Mouse (Mus musculus) granulocyte monocyte progenitor cell, adult 5-6 weeks (primary cell): ENCODE results near the gene Epn1. TPM values are rescaled to one million over a fixed set of nuclear protein-coding genes. Genes with fewer than 3 reads are reported as not detected.
"Not testable (repeated sequence)": the region's sequence is repeated elsewhere in the genome, so short reads cannot be mapped to it uniquely, and the experiment has no call there.

ENCODE experiments used
- ATAC-seq: replicated peaks from 2 replicates; pipeline ENCODE4 v1.8.0; 2016; ENCODE audit warnings: mild to moderate bottlenecking, moderate TSS enrichment, inconsistent platforms; ENCODE audit not compliant: poor library complexity, severe bottlenecking
- total RNA-seq, 2 experiments: library from RNA; stranded (forward) in 1 of 2; stranded (reverse) in 1 of 2; fragments of 200-712, 200-1000 nt in 1 of 2; fragments of >200 nt in 1 of 2; fragmentation: Nextera tagmentation in 1 of 2; gene quantifications; 2 replicates each; pipeline ENCODE4 v1.2.3; 2014 to 2017

Gene Epn1
- total RNA-seq, 2 experiments from 2014 or later, result 57.4 to 62.6 TPM

DNA sequence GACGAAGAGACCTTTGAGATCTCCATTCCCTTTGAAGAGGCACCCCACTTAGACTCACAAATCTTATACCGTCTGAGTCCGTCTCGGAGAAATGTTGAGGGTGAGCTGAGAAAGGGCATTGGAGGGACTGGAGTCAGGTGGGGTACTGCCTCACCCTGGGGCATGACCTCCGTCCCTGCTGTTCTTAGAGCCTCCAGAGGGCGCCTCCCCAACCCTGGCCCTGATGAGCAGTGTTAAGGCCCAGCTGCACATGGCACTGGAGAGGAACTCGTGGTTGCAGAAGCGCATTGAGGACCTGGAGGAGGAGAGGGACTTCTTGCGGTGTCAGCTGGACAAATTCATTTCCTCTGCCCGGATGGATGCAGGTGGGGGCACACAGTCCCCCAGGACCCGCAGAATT lies 22.2 kb upstream of the Epn1 start:
- ATAC-seq, result peak; percentile 17

DNA sequence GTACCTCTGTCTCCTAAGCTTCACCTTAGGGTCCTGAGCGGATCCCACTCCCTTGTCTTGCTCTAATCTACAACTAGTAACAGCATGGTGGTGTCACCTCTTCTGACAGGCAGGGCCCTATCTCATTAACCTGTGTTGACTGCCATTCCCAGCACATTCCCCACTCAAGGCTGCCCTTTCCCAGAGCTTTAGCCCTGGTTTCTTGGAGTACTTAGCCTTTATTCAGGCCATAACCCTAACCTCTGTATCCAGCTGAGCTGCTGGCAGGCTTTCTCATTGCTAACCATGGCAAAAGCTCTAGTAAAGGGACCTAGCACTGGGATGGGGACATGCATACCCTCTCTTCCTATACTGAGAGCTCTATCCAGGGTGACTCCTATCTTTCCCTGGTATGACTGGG lies 21.4 kb upstream of the Epn1 start:
- ATAC-seq, result no peak

DNA sequence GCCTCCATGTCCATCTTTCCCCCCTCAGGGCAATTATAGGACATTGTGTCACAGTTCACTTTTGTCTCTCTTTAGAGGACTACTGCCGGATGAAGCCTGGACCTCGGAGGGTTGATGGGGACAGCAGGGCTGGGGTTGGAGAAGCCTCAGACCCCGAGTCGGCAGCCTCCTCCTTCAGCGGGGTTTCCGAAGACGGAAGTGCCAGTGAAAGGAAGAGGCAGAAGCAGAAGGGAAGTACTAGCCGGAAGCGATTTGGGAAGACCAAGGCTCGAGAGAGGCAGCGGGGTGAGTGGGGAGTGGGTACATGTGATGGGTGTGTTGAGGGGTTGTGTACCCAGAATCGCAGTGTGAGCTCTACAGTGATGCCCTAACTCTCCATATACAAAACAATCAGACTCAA lies 20.6 kb upstream of the Epn1 start:
- ATAC-seq, result no peak

DNA sequence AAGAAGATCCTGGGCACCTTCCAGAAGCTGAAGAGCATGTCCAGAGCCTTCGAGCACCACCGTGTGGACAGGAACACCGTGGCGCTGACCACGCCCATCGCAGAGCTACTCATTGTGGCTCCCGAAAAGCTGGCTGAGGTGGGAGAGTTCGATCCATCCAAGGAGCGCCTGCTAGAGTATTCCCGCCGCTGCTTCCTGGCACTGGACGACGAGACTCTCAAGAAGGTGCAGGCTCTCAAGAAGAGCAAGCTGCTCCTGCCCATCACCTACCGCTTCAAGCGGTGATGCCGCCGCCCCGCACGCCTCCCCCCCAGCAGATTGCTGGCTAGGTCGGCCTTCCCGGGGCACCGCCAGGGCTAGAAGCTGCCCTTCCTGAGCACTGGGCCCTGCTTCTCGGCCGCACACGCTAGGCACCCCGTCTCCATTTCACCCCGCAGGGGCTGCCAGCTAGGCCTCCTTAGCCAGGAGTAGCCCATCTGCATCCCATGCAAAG lies 19.8 kb upstream of the Epn1 start:
- ATAC-seq, result peak; percentile 28

DNA sequence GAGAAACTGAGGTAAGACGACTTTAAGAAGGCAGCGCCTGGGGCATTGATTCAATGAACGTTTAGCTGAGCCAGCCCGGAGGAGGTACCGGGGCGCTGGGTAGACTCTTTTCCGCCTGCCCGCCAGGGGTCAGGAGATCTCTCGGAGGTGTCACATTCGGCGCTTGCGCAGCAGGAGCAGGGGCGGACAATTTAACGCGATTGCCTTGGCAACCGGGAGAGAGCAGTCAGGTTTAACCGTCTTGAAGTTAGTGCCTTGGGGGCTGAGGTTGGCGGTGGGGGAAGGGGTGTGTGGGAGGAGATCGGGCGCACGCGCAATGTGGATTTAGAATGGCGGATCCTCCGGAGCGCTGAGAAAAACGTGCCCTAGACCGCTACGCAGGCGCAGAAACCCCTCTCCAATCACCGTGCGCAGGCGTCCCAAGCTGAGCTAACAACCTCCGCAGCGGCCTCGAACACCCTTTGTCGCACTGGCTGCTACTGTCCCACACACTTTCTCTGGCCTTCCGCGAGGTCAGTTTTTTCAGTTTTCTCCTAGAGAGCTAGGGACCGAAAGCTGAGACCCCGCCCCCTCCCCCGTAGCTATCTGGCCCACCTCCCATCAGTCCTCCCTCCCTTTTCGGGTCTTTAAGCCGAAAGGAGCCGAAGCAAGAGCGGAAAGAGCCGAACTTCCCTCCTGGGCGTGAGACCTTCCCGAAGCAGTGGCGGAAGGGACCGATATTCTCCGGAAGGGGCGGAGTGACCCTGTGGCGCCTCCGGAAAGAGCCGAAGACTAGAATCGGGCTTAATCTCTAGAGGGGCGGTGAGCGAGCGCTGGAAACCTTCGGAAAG lies 18.9 kb upstream of the Epn1 start:
- peak; percentile 59 for ATAC-seq

DNA sequence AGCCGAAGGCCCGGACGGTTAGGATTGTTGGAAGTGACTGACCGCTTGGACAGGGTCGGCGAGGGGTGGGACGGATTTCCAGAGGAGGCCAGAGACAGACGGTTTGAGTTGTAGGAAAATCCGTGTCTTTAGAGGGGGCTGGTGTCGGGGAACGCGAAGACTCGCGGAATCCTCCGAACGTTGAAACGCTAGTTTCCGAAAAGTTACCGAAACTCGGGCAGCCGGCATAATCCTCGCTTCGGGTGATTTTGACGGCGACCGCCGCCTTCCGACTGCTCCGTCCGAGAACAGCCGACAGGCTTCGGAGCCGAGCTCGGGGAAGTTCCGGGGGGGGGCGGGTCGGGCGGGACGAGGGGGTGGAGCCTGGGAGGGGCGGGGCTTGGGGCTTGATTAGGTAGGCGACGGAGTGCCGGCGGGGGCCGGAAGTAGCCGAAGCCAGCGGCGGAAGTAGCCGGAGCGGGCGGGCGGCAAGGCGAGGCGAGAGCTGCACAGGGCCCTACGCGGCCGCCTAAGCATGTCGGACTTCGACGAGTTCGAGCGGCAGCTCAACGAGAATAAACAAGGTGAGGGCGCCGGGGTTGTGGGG lies 18.2 kb upstream of the Epn1 start, which contains the start of gene U2af2:
Gene U2af2, plus strand, starts transcription at position 370 of the 586 bp plus-strand sequence.
- ATAC-seq, result peak; percentile 38

DNA sequence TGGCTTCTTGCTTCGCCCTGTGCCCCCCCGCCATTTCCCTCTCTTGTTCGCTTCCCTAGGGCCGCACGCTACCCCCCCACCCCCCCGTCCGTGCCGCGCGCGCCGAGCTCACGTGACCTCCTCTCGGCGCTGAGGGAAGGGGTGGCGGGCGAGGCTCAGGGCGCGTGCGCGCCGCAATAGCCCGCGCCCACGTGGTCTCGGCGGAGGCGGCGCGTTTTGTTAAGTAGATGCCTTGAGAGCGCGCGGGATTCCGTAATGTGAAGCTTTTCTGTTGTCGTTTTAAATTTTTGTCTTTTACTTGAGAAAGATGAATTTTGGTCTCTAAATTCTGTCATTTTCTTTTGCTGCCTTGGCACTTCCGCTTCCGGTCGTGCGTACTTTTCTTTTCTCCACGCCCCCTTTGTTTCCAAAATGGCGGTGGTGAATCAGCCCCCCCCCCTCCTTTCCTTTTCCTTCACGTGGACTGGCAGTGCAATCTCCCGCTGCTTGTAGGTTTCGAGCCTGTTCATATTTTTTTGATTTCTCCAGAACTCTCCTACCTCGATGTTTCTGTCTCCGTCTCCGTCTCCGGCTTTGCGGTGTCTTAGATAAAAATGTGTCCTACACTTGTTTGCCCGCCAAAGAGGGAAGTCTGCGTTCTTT lies 17.6 kb upstream of the Epn1 start:
- ATAC-seq, result peak; percentile 15; the same call in 1 of the 2 replicates

DNA sequence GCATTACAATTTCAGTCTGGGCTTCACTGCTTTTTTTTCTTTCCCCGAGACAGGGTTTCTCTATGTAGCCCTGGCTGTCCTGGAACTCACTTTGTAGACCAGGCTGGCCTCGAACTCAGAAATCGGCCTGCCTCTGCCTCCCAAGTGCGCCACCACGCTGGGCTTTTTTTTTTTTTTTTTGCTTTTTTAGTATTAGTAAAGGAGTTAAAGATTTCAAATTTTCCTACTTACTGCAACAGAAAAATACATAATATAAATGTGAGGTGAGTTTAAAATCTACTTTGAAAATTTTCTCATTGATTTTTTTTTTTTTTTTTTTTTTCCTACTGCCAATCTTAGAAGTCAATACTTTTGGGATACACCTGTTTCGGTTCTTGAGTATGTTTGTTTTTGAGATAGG lies 15.1 kb upstream of the Epn1 start:
- no peak for ATAC-seq

DNA sequence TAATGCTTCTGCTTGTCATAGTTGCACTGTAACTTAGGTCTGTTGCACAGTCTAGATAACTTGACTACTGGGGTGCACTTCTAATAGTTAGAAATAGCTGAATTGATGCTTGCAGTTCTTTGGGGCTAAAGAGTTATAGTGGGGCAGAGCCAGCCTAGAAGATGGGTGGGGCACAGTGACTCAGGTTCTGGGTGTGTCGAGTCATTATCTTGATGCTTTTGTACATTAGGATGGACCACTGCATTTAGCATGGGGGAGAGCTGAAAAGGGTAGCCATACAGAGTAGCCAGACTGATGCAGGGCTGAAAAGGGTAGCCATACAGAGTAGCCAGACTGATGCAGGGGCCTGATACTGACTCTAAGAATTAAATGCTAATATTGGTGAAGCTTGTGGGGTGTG lies 6.4 kb upstream of the Epn1 start:
- ATAC-seq, result no peak

DNA sequence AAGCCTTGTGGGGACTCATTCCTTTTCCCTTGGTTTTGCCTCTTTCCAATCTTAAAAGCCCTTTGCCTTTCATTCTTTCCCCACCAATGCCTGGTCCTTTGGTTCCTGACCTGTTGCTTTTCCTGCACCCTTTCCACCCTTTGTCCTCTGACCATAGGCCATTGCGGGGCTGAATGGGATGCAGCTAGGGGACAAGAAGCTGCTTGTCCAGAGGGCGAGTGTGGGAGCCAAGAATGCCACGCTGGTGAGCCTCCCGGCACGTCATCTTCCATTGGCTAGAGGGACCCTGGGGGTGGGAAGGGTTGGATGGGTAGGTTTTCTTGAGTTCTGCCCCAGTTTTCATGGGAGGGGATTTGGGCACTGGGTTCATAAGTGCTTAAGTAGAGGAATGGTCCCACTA lies 5.1 kb upstream of the Epn1 start:
- no peak for ATAC-seq

DNA sequence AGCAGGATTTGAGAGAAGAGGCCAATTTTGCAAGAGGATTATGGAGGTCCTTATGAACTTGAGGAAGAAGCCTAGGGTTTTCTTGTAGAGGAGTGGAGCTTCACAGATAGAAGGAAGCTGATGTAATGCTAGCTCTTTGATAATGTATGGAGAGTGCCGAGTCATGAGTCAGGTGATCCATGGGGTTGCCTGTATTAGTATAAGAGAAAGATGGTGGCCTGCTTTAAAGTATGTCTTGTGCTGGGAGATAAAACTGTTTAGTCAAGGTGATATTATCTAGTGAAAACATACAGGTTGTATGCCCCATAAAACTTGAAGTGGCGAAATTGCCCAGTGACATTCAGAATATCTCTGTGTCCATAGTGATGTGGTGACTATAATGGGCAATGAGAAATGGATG lies 3.1 kb upstream of the Epn1 start:
- no peak for ATAC-seq

DNA sequence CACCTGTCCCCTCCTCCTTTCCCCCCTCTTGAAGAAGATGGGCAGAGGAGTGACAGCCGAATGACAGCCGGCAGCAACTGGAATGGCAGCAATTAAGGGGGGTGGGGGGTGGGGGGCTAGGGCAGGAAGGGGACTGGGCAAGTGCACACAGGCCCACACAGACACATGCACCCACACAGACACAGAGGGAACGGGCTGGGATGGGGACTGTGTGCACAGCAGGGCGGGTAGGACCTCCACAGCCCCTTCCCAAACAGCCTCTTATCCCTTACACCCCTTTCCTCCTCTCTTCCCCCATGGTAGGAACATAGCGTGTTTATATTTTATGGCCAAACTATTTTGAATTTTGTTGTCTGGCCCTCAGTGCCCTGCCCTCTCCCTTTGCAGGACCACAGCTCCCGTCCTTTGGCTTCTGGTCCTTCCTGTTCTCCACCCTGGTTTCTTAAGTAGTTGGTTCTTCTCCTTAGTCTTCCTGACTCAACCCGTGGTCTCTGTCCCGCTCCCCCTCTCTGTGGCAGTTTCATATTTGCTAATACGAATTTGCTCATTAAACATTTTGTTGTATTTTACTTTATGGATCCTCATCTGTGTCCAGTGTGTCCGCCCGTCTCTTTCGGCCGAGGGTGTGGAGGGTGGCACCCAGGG lies 548 bp upstream of the Epn1 start:
- ATAC-seq, result not testable (repeated sequence)

DNA sequence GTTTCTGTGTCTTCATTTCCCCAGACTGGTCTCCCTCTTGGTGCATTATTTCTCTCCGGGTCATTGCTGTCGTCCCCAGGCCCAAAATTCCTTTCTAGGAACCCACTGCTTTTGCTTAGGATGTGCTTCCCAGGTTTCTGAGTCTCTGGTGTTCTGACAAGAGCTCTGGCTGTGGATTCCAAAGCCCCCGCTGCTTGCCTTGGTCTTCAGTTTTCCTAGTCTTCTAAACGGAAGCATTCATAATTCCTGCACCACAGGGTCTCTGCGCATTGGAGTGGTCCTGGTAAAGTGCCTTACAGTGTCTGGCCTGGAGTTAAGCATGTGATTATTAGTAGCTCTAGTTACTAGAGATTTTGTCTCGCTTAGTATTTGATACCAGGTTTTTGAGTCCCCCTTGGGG lies 780 bp downstream of the Epn1 start:
- no peak for ATAC-seq

DNA sequence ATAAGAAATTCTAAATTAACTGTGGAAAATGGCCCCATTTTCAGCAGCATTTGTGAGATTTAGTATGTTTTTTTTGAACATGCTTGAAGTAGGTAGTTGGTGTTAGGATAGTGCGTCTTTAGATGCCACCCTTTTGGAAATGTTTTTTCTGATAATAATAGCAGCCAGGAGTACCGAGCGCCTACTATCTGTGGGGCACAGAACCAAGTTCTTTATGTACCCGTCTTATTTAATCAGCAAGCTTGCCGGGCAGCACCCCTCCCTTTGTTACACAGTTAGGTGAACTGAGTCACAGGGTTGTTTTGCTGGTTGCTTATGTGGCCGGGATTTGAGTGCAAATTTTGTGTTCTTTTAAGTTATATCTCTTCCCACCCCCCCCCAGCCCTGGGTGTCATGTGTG lies 1.2 kb downstream of the Epn1 start:
- no peak for ATAC-seq

DNA sequence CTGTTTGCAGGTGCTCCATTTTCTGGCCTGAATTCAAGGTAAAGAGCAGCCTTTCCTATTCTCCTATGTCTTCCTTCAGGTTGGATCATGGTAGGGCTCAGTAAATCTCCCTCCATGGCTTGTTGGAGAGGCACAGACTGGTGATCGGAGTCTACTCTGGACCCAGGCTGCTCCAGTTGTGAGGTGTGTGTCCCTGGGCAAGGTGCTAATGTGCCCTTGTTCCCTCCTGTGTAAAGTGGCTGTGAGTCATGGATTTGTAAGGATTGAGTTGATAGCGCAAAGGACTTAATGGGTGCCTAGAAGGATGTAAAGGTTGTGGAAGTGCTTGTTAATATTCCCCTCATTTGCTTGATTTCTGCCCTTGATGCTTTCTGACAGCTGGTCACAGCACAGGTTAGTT lies 1.9 kb downstream of the Epn1 start:
- no peak for ATAC-seq

DNA sequence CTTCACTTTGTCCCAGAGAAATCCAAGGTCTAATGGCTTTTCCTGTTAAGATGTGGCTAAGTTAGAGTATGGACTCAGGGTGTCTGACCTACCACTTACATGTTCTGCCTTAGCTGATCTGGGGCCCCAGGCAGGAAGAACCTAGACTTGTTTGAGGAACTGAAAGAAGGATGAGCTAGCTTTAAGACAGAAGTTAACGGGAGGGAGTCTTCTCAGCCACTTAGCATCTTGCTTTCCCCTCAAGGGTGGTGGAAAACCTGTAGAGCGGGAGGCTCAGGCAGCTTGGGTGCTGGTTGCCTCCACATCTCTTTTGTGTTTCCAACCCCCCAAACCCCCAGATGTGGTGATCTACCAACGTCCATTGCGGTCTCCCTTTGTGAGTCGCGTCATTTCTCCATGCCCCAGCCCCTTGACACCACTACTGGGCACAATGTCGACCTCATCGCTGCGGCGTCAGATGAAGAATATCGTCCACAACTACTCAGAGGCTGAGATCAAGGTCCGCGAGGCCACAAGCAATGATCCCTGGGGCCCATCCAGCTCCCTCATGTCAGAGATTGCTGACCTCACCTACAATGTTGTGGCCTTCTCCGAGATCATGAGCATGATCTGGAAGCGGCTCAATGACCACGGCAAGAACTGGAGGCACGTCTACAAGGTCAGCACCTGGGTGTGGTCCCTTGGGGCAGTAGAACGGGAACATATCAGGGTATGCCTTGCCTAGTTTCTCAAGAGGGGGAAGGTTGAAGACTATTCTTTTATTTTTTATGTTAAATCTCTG lies 3.5 kb downstream of the Epn1 start:
- peak; percentile 63 for ATAC-seq

DNA sequence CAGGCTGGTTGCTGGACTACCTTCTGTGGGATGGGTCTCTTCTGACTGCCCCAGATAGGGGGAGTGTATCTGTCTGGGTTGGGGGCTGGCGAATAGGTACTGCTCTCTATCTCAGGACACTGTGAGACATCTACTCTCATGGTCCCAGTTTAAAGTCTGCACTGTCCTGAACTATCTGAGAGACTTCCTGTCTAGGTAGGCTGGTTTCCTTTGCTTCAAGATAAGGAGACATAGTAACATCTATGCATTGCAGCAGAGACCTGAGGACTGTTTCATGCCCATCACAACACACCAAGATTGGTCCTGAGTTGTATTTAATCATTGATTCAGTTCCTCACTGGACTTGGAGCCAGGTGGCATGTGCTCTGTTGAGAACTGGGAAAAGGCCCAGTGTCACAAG lies 5.5 kb downstream of the Epn1 start:
- ATAC-seq, result no peak

DNA sequence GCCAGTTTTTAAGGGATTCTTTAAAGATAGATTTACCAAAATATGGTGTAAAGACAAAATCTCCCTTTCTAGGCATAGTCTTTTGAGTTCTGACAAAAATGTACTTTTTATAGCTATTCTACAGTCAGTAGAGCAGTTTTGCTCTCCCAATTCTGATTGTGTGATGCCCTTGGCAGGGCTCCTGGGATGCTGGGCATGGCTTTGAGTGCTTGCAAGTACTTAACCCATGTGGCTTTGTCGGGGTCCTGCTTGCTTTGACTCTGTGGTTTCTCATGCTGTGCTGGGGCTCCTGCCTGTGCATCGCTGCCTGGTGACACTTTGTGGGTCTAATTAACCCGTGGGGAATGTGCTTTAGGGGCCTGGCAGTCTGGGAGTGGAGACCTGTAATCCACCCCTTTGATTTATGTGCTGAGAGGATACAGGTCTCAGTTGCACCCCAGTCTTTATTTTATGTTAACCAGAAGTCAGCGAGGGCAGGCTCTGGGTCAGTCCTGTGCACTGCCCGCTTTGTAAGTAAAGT lies 6.9 kb downstream of the Epn1 start:
- no peak for ATAC-seq

DNA sequence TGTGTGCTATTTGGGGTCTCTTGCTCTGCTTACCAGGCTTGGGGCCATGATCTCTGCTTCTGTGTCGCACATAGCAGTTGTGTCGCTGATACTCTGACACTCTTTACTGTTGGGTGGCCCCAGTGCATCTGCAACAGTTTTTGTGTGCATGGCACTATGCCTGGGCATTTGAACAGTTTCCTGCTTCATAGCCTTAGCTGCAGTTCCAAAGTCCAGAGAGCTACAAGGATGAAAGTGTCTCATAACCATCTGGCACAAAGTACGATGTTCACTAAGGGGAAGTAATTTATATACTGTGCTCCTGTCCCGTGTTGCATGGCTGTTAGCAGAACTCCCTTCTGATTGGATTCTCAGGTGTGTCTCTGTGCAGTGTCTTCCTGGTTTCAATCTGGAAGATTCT lies 7.9 kb downstream of the Epn1 start:
- ATAC-seq, result no peak

DNA sequence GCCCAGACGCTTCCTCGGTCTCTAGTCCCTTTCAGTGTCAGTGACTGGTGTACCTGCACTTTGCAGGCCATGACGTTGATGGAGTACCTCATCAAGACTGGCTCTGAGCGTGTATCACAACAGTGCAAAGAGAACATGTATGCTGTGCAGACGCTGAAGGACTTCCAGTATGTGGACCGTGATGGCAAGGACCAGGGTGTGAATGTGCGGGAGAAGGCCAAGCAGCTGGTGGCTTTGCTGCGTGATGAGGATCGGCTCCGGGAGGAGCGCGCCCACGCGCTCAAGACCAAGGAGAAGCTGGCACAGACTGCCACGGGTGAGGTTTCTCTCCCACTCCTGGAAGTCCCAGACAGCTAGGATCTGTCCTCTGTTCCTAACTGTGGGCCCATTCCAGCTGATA lies 9.8 kb downstream of the Epn1 start:
- no peak for ATAC-seq
